Mouse (Mus musculus): ENCODE measurements at regions not wholly inside any gene's neighbourhood (a gene's known extent, or its start where the extent isn't known, plus 50 kb on each side); places are given as distances from the start of the nearest gene placed in this dataset.

- DNase-seq: no peak
These were observed 234.3 kb upstream of the Hey2 start for GRCm38 (mm10) chr10:31076948-31077347.

- DNase-seq: no peak
These were observed 233.8 kb upstream of the Hey2 start for GRCm38 (mm10) chr10:31076415-31076814.

- DNase-seq: no peak
These were observed 231.5 kb upstream of the Hey2 start for GRCm38 (mm10) chr10:31074004-31074645.

GRCm38 (mm10) chr10:31068668-31069223 lies 226.1 kb upstream of the Hey2 start:
- no peak for DNase-seq

- DNase-seq: no peak
These were observed 220.1 kb upstream of the Hey2 start for GRCm38 (mm10) chr10:31062732-31063131.

GRCm38 (mm10) chr10:31053260-31053659 lies 210.7 kb upstream of the Hey2 start:
- no peak for DNase-seq

GRCm38 (mm10) chr10:31051222-31051621 lies 208.6 kb upstream of the Hey2 start:
- no peak for DNase-seq

- no peak for DNase-seq
These were observed 206.8 kb upstream of the Hey2 start for GRCm38 (mm10) chr10:31049352-31049751.

- DNase-seq: no peak
These were observed 193.0 kb upstream of the Hey2 start for GRCm38 (mm10) chr10:31035611-31036010.

GRCm38 (mm10) chr10:31034782-31035181 lies 192.2 kb upstream of the Hey2 start:
- no peak for DNase-seq

GRCm38 (mm10) chr10:31030676-31031075 lies 188.1 kb upstream of the Hey2 start:
- no peak for DNase-seq

- DNase-seq: no peak
These were observed 183.8 kb upstream of the Hey2 start for GRCm38 (mm10) chr10:31026440-31026839.

- DNase-seq: no peak
These were observed 170.2 kb upstream of the Hey2 start for GRCm38 (mm10) chr10:31012669-31013358.

GRCm38 (mm10) chr10:31009955-31010254 lies 167.3 kb upstream of the Hey2 start:
- no peak for DNase-seq

- no peak for DNase-seq
These were observed 166.7 kb upstream of the Hey2 start for GRCm38 (mm10) chr10:31009128-31009954.

GRCm38 (mm10) chr10:30998163-30998944 lies 155.8 kb upstream of the Hey2 start:
- DNase-seq: no peak

GRCm38 (mm10) chr10:30992167-30992566 lies 149.6 kb upstream of the Hey2 start:
- no peak for DNase-seq

GRCm38 (mm10) chr10:30980279-30980968 lies 137.8 kb upstream of the Hey2 start:
- DNase-seq: peak in 1 of 2 experiments; percentile 3

GRCm38 (mm10) chr10:30979766-30980165 lies 137.2 kb upstream of the Hey2 start:
- DNase-seq: peak in 1 of 2 experiments; percentile 1

- peak in 1 of 2 experiments; percentile 3 for DNase-seq
These were observed 123.6 kb upstream of the Hey2 start for GRCm38 (mm10) chr10:30966176-30966575.

GRCm38 (mm10) chr10:30953825-30954224 lies 111.2 kb upstream of the Hey2 start:
- no peak for DNase-seq
